Mouse (Mus musculus) thymus, adult 2 months (tissue): ENCODE data around the gene Cmss1.

Experiments used
- CTCF ChIP-seq: fragments of 200-500 bp; IDR thresholded peaks from 2 replicates; pipeline ENCODE4 v1.5.1; 2012; ENCODE audit warnings: mild to moderate bottlenecking, control low read depth, low read length, moderate library complexity, borderline replicate concordance; ENCODE audit not compliant: control insufficient read depth, poor library complexity, insufficient read depth; ENCODE audit errors: extremely low read depth
- POLR2A ChIP-seq: fragments of 200-500 bp; IDR thresholded peaks from 2 replicates; pipeline ENCODE4 v1.6.1; 2012; ENCODE audit warnings: mild to moderate bottlenecking, low read length, control low read depth, moderate library complexity; ENCODE audit not compliant: control insufficient read depth, poor library complexity, insufficient read depth; ENCODE audit errors: extremely low read depth

DNA sequence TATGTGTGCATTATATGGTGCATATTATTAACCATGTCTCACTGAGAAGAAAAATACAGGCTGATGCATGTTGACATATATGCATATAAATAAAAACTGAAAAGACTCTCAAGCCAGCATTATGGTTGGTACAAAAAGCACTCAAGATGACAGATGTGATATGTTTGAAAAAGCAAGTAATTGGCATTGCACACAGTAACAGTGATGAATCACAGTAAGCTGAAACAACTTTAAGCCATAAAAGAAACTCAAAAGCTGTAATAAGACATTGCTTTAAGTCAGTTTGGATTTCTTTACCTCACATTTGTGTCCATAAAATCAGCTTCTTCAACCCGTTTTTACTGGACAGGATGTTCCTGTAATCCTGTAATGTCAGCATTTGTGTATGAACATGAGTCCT is 41.9 kb downstream of the Cmss1 start:
- no peak for TF ChIP-seq CTCF
- TF ChIP-seq POLR2A = no peak
